7 mouse cellular contexts compared by ENCODE assay signal in the genomic region with DNA sequence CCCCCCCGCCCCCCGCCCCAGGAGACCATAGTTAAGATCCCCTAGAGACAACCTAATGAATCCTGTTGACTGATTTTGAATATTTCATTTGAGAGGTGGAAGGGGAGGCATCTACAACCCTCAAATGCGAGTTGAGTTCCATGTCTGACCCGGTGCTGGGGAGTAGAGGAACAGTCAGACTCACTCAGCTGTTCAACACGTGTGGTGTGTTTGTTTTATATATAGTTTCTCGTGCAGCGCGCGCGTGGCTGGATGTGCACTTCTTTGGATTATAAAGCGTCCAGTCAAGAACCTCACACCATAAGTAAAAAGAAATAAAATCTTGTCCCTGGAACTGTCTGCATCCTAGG. TPM values are rescaled to one million over a fixed set of nuclear protein-coding genes. Genes with fewer than 3 reads are reported as not detected.
DNase-seq lines count a peak whose midpoint lies in the region; ATAC-seq lines count a peak whose summit lies in the region.

No protein-coding gene starts in this region.

- H3K36me3 ChIP-seq in lung, embryonic 15.5 days: no peaks in the 10 kb centered on the region
- H3K36me3 ChIP-seq in embryonic facial prominence, embryonic 10.5 days (replicated peaks): no peaks in the 10 kb centered on the region
- H3K36me3 ChIP-seq in hindbrain, embryonic 16.5 days (ENCODE audit: control insufficient read depth, insufficient read depth, low read length): no peaks in the 10 kb centered on the region
- H3K36me3 ChIP-seq in midbrain, embryonic 16.5 days (ENCODE audit: control insufficient read depth, insufficient read depth, low read length): no peaks in the 10 kb centered on the region

- peak overlapping the region; percentile 82 for H3K27ac ChIP-seq in lung, embryonic 15.5 days
- H3K27ac ChIP-seq in embryonic facial prominence, embryonic 10.5 days (replicated peaks): 0 out of 2 replicates have a peak overlapping the region, but pooled peaks have one; percentile 83
- H3K27ac ChIP-seq in hindbrain, embryonic 16.5 days (ENCODE audit: low read depth, low read length): peak overlapping the region; percentile 88
- H3K27ac ChIP-seq in midbrain, embryonic 16.5 days (ENCODE audit: low read length): peak overlapping the region; percentile 86

- no peak for DNase-seq in lung, postnatal 4 days
- DNase-seq in embryonic facial prominence, embryonic 10.5 days (ENCODE audit: low spot score): no peak
- no peak for DNase-seq in adrenal gland, postnatal 14 days

- ATAC-seq in lung, embryonic 15.5 days (ENCODE audit: borderline replicate concordance, extremely low read depth, low FRiP score, low TSS enrichment): no peak
- ATAC-seq in hindbrain, embryonic 16.5 days: no peak
- no peak for ATAC-seq in midbrain, embryonic 16.5 days
- no peak for ATAC-seq in erythroid progenitor cell, adult 5-6 weeks (replicated peaks; ENCODE audit: low FRiP score, poor library complexity, severe bottlenecking)

- H3K4me3 ChIP-seq in lung, embryonic 15.5 days: peak overlapping the region; percentile 77
- H3K4me3 ChIP-seq in embryonic facial prominence, embryonic 10.5 days: peak overlapping the region; percentile 78
- H3K4me3 ChIP-seq in hindbrain, embryonic 16.5 days (ENCODE audit: low read length): peak overlapping the region; percentile 85
- H3K4me3 ChIP-seq in midbrain, embryonic 16.5 days (ENCODE audit: low read depth, low read length): peak overlapping the region; percentile 72

- peaks cover 40% of the 10 kb centered on the region for H3K27me3 ChIP-seq in lung, embryonic 15.5 days
- peaks cover 47% of the 10 kb centered on the region for H3K27me3 ChIP-seq in embryonic facial prominence, embryonic 10.5 days (replicated peaks; ENCODE audit: low read depth, poor library complexity, severe bottlenecking)
- no peaks in the 10 kb centered on the region; the same call in 1 of the 2 replicates for H3K27me3 ChIP-seq in hindbrain, embryonic 16.5 days (replicated peaks; ENCODE audit: control insufficient read depth, insufficient read depth, low read length)
- peaks cover 4% of the 10 kb centered on the region for H3K27me3 ChIP-seq in midbrain, embryonic 16.5 days (ENCODE audit: control insufficient read depth, insufficient read depth, low read depth, low read length)

- no peaks in the 10 kb centered on the region for H3K9me3 ChIP-seq in lung, embryonic 15.5 days
- no peaks in the 10 kb centered on the region for H3K9me3 ChIP-seq in embryonic facial prominence, embryonic 10.5 days
- H3K9me3 ChIP-seq in hindbrain, embryonic 16.5 days (ENCODE audit: control insufficient read depth, low read length): no peaks in the 10 kb centered on the region
- no peaks in the 10 kb centered on the region for H3K9me3 ChIP-seq in midbrain, embryonic 16.5 days (replicated peaks; ENCODE audit: control insufficient read depth, low read length, poor library complexity, severe bottlenecking)

- peaks cover 50% of the 10 kb centered on the region for H3K4me1 ChIP-seq in lung, embryonic 15.5 days
- H3K4me1 ChIP-seq in embryonic facial prominence, embryonic 10.5 days: peaks cover 53% of the 10 kb centered on the region
- peaks cover 41% of the 10 kb centered on the region for H3K4me1 ChIP-seq in hindbrain, embryonic 16.5 days (ENCODE audit: control insufficient read depth, insufficient read depth, low read depth, low read length)
- H3K4me1 ChIP-seq in midbrain, embryonic 16.5 days (ENCODE audit: control insufficient read depth, insufficient read depth, low read length): peaks cover 40% of the 10 kb centered on the region

- WGBS in lung, embryonic 15.5 days: under 1% methylated on average over 11 of the region's 11 CpGs
- under 1% methylated on average over 11 of the region's 11 CpGs for WGBS in embryonic facial prominence, embryonic 10.5 days
- 0% methylated on average over 11 of the region's 11 CpGs for WGBS in hindbrain, embryonic 16.5 days
- WGBS in midbrain, embryonic 16.5 days: 1% methylated on average over 11 of the region's 11 CpGs

- H3K9ac ChIP-seq in lung, embryonic 15.5 days: peak overlapping the region; percentile 75
- H3K9ac ChIP-seq in hindbrain, embryonic 16.5 days (ENCODE audit: low read depth, low read length): peak overlapping the region; percentile 81
- H3K9ac ChIP-seq in midbrain, embryonic 16.5 days (ENCODE audit: low read depth, low read length): peak overlapping the region; percentile 76

- H3K4me2 ChIP-seq in lung, embryonic 15.5 days: peak overlapping the region; percentile 94
- H3K4me2 ChIP-seq in hindbrain, embryonic 16.5 days (ENCODE audit: low read length): peak overlapping the region; percentile 99
- H3K4me2 ChIP-seq in midbrain, embryonic 16.5 days (ENCODE audit: low read length): peak overlapping the region; percentile 98

RNA-seq across cellular contexts. Expression of a gene that starts 0.8 kb away (rescaled TPM):
- 0.06 and 0.11 TPM in 2 replicates for polyA plus RNA-seq in lung, embryonic 15.5 days (2015; fragmentation: Nextera tagmentation; extraction: Ambion mirVana)
- polyA plus RNA-seq in embryonic facial prominence, embryonic 10.5 days (2016; fragmentation: Nextera tagmentation; extraction: Ambion mirVana): 0.17 and 0.19 TPM in 2 replicates
- polyA plus RNA-seq in hindbrain, embryonic 16.5 days (2015; fragmentation: Nextera tagmentation; extraction: Ambion mirVana): 0.89 and 1.3 TPM in 2 replicates
- polyA plus RNA-seq in midbrain, embryonic 16.5 days (2015; fragmentation: Nextera tagmentation; extraction: Ambion mirVana): 1.4 and 1.6 TPM in 2 replicates
- not detected in 2 replicates for total RNA-seq in erythroid progenitor cell, adult 5-6 weeks (2015; ENCODE audit: low replicate concordance)
- not detected in 2 replicates for total RNA-seq in erythroid progenitor cell, adult 5-6 weeks (2017; ENCODE audit: low replicate concordance)
- 49.0 and 108 TPM in 2 replicates for total RNA-seq in adrenal gland, postnatal 14 days (2021)
